Mouse (Mus musculus) cerebellum, adult 2 months (tissue): Measurements from ENCODE around the gene Ces1h.

Source experiments
- CTCF ChIP-seq: fragments of 200-500 bp; IDR thresholded peaks from 2 replicates; pipeline ENCODE4 v1.5.1; 2011; ENCODE audit warnings: low read depth, mild to moderate bottlenecking, control low read depth, low read length, moderate library complexity, borderline replicate concordance; ENCODE audit not compliant: insufficient read depth
- POLR2A ChIP-seq: fragments of 200-500 bp; IDR thresholded peaks from 2 replicates; pipeline ENCODE4 v1.6.1; 2011; ENCODE audit warnings: low read length, control low read depth, borderline replicate concordance; ENCODE audit not compliant: insufficient read depth

- TF ChIP-seq POLR2A (no peak), CTCF (no peak)
These were observed 18.5 kb upstream of the Ces1h start for GRCm38 (mm10) chr8:93398044-93398443.
